Mouse (Mus musculus): ENCODE measurements around the gene Cyb561d1. TPM values are rescaled to one million over a fixed set of nuclear protein-coding genes. Genes with fewer than 3 reads are reported as not detected.

Gene Cyb561d1
- polyA plus RNA-seq, 2 experiments = 1.4 to 1.5 TPM

- Histone ChIP-seq H3K9me3 (ENCODE audit: control insufficient read depth, low read length) (no peaks in the 10 kb centered on the region), H3K27ac (no peak overlapping the region), H3K9ac (replicated peaks) (no peak overlapping the region), H3K4me1 (replicated peaks; ENCODE audit: control insufficient read depth in 2 of 2, insufficient read depth in 2 of 2, low read length in 1 of 2) (no peaks in the 10 kb centered on the region), H3K4me3 (ENCODE audit: insufficient read depth in 1 of 2, low read depth in 2 of 2, low read length in 2 of 2) (no peak overlapping the region), H3K4me2 (ENCODE audit: low read depth) (no peak overlapping the region), H3K36me3 (replicated peaks; ENCODE audit: control insufficient read depth, insufficient read depth, low read depth) (no peaks in the 10 kb centered on the region), H3K27me3 (ENCODE audit: control insufficient read depth, insufficient read depth, low read length) (no peaks in the 10 kb centered on the region)
- ATAC-seq (ENCODE audit: insufficient read depth) (no peak), DNase-seq (ENCODE audit: low read depth in 3 of 3, low spot score in 3 of 3) (no peak)
- WGBS (ENCODE audit: insufficient replicate concordance) = 37% methylated on average over 9 of the region's 11 CpGs
- TF ChIP-seq EP300 (IDR thresholded peaks at IDR 0.05; ENCODE audit: low read depth) (no peak), CTCF (IDR thresholded peaks at IDR 0.05; ENCODE audit: low read depth) (peak; percentile 32)
These were observed 34.4 kb downstream of the Cyb561d1 start for GRCm38 (mm10) chr3:108166486-108167211.

DNA sequence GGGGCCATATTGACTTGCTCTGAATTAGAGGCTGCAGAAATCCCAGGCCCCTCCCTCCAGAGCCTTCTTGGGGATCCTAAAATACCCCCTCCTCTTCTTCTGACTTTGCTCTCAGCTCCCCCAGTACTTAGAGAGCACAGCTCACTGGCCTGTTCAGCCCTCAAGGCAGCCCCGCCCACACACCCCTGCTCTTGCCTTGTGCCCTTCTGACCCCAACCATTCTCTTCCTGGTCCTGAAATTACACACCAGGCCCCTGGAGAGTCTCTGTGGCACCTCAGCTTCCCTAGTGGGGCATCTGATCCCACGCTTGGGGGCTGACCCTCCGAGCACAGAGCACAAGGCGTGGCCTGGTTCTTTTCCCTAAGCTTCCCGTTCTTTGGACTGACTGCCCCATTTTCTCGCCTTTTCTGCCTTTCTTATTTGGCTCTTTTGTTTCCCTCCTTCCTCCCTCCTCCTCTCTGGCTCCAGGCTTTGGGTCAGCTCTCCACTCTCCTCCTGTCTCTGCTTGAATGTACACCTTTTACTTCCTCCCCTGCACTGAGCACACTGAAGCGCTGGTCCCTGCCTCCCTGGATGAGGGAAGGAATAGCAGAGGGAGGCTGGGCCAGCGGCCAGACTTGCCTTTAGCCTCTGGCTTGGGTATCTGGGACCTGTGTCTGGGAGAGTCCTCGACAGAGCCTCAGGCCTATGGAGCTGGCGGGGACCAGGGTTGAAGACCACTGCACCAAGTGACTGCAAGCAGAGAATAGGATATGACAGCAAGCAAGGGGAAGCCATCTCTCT lies 35.3 kb downstream of the Cyb561d1 start:
- Histone ChIP-seq H3K4me3 (ENCODE audit: insufficient read depth in 1 of 2, low read depth in 2 of 2, low read length in 2 of 2) (no peak overlapping the region), H3K4me2 (ENCODE audit: low read depth) (no peak overlapping the region), H3K27ac (no peak overlapping the region), H3K4me1 (replicated peaks; ENCODE audit: control insufficient read depth in 2 of 2, insufficient read depth in 2 of 2, low read length in 1 of 2) (no peaks in the 10 kb centered on the region), H3K9me3 (ENCODE audit: control insufficient read depth, low read length) (no peaks in the 10 kb centered on the region), H3K9ac (replicated peaks) (no peak overlapping the region), H3K36me3 (replicated peaks; ENCODE audit: control insufficient read depth, insufficient read depth, low read depth) (no peaks in the 10 kb centered on the region), H3K27me3 (ENCODE audit: control insufficient read depth, insufficient read depth, low read length) (no peaks in the 10 kb centered on the region)
- ATAC-seq (ENCODE audit: insufficient read depth) = no peak
- 55% methylated on average over 10 of the region's 10 CpGs for WGBS (ENCODE audit: insufficient replicate concordance)
- no peak for TF ChIP-seq CTCF (IDR thresholded peaks at IDR 0.05; ENCODE audit: low read depth)
- TF ChIP-seq EP300 (IDR thresholded peaks at IDR 0.05; ENCODE audit: low read depth) = no peak
- no peak for DNase-seq (ENCODE audit: low read depth in 3 of 3, low spot score in 3 of 3)

- Histone ChIP-seq H3K4me2 (ENCODE audit: low read depth) (no peak overlapping the region), H3K36me3 (replicated peaks; ENCODE audit: control insufficient read depth, insufficient read depth, low read depth) (no peaks in the 10 kb centered on the region), H3K27me3 (ENCODE audit: control insufficient read depth, insufficient read depth, low read length) (no peaks in the 10 kb centered on the region), H3K9ac (replicated peaks) (no peak overlapping the region), H3K4me1 (replicated peaks; ENCODE audit: control insufficient read depth in 2 of 2, insufficient read depth in 2 of 2, low read length in 1 of 2) (no peaks in the 10 kb centered on the region), H3K4me3 (ENCODE audit: insufficient read depth in 1 of 2, low read depth in 2 of 2, low read length in 2 of 2) (no peak overlapping the region), H3K9me3 (ENCODE audit: control insufficient read depth, low read length) (no peaks in the 10 kb centered on the region), H3K27ac (no peak overlapping the region)
- DNase-seq (ENCODE audit: low read depth in 3 of 3, low spot score in 3 of 3) = peak in 2 of 3 experiments; percentile 41 to 44
- WGBS (ENCODE audit: insufficient replicate concordance) = 27% methylated on average over 9 of the region's 9 CpGs
- no peak for ATAC-seq (ENCODE audit: insufficient read depth)
- no peak for TF ChIP-seq EP300 (IDR thresholded peaks at IDR 0.05; ENCODE audit: low read depth)
- TF ChIP-seq CTCF (IDR thresholded peaks at IDR 0.05; ENCODE audit: low read depth) = peak; percentile 98
These were observed 36.2 kb downstream of the Cyb561d1 start for GRCm38 (mm10) chr3:108164807-108165206.

DNA sequence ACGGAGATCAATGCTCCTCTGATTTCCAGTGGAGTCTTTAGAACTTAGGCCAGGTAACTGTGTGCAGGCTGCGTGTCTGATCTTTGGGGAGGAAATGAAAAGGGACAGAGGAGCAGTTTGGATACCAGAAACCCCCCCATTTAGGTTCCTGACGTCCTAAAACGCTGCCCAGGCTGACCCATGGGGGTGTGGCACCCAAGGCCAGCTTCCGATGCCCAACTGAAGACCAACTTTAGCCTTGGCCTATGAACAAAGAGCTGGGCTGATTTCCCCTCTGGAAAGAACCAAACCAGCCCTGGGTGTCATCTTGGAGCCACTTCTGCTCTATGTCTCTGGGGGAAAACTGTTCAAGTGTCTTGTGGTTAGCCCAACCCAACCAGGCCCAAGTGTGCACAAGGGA lies 36.9 kb downstream of the Cyb561d1 start:
- no peak for ATAC-seq (ENCODE audit: insufficient read depth)
- WGBS (ENCODE audit: insufficient replicate concordance) = 43% methylated on average over 5 of the region's 5 CpGs
- no peak overlapping the region for H3K4me2 ChIP-seq (ENCODE audit: low read depth)
- H3K4me3 ChIP-seq (ENCODE audit: insufficient read depth in 1 of 2, low read depth in 2 of 2, low read length in 2 of 2) = no peak overlapping the region
- H3K4me1 ChIP-seq (replicated peaks; ENCODE audit: control insufficient read depth in 2 of 2, insufficient read depth in 2 of 2, low read length in 1 of 2) = no peaks in the 10 kb centered on the region
- no peak overlapping the region for H3K9ac ChIP-seq (replicated peaks)
- H3K27ac ChIP-seq = no peak overlapping the region
- no peaks in the 10 kb centered on the region for H3K9me3 ChIP-seq (ENCODE audit: control insufficient read depth, low read length)
- no peaks in the 10 kb centered on the region for H3K36me3 ChIP-seq (replicated peaks; ENCODE audit: control insufficient read depth, insufficient read depth, low read depth)
- H3K27me3 ChIP-seq (ENCODE audit: control insufficient read depth, insufficient read depth, low read length) = no peaks in the 10 kb centered on the region
- no peak for DNase-seq (ENCODE audit: low read depth in 3 of 3, low spot score in 3 of 3)
- TF ChIP-seq EP300 (IDR thresholded peaks at IDR 0.05; ENCODE audit: low read depth) (no peak), CTCF (IDR thresholded peaks at IDR 0.05; ENCODE audit: low read depth) (no peak)

- Histone ChIP-seq H3K36me3 (replicated peaks; ENCODE audit: control insufficient read depth, insufficient read depth, low read depth) (no peaks in the 10 kb centered on the region), H3K9me3 (ENCODE audit: control insufficient read depth, low read length) (no peaks in the 10 kb centered on the region), H3K27me3 (ENCODE audit: control insufficient read depth, insufficient read depth, low read length) (no peaks in the 10 kb centered on the region), H3K4me3 (ENCODE audit: insufficient read depth in 1 of 2, low read depth in 2 of 2, low read length in 2 of 2) (no peak overlapping the region), H3K4me2 (ENCODE audit: low read depth) (no peak overlapping the region), H3K4me1 (replicated peaks; ENCODE audit: control insufficient read depth in 2 of 2, insufficient read depth in 2 of 2, low read length in 1 of 2) (no peaks in the 10 kb centered on the region), H3K27ac (no peak overlapping the region), H3K9ac (replicated peaks) (no peak overlapping the region)
- ATAC-seq (ENCODE audit: insufficient read depth) (no peak), DNase-seq (ENCODE audit: low read depth in 3 of 3, low spot score in 3 of 3) (no peak)
- 58% methylated on average over 9 of the region's 9 CpGs for WGBS (ENCODE audit: insufficient replicate concordance)
- TF ChIP-seq EP300 (IDR thresholded peaks at IDR 0.05; ENCODE audit: low read depth) (no peak), CTCF (IDR thresholded peaks at IDR 0.05; ENCODE audit: low read depth) (no peak)
These were observed 42.5 kb downstream of the Cyb561d1 start for GRCm38 (mm10) chr3:108158383-108159037.

All from liver, embryonic 14.5 days (tissue).